Mouse (Mus musculus) MEL (cell line): ENCODE results near the gene Smg6. TPM values are rescaled to one million over a fixed set of nuclear protein-coding genes. Genes with fewer than 3 reads are reported as not detected.

Experiments used
- DNase-seq: peaks from one replicate; pipeline ENCODE4 v3.0.0; 2011; ENCODE audit warnings: low read depth, low spot score
- H3K27ac ChIP-seq: 2 replicates; pipeline ENCODE4 v1.5.1; 2012; ENCODE audit warnings: low read depth, mild to moderate bottlenecking, control low read depth, low read length, moderate library complexity; ENCODE audit not compliant: control insufficient read depth
- H3K27me3 ChIP-seq, 2 experiments: fragments of 150-350 bp in 1 of 2; sonication (generic) in 1 of 2; 2 replicates each; pipeline ENCODE4 v1.6.1; 2012; ENCODE audit warnings: low read length in 2 of 2, mild to moderate bottlenecking in 2 of 2, improper control_type of control experiment in 1 of 2, moderate library complexity in 1 of 2; ENCODE audit not compliant: insufficient read depth in 2 of 2, control insufficient read depth in 1 of 2
- H3K36me3 ChIP-seq, 2 experiments: 2 replicates each; pipeline ENCODE4 v1.6.1; 2012 to 2014; ENCODE audit warnings: low read length in 2 of 2, improper control_type of control experiment in 1 of 2, inconsistent platforms in 1 of 2, mild to moderate bottlenecking in 1 of 2; ENCODE audit not compliant: insufficient read depth in 2 of 2, control insufficient read depth in 1 of 2
- H3K4me1 ChIP-seq, 2 experiments: fragments of 150-350 bp in 1 of 2; sonication (generic) in 1 of 2; 2 replicates each; pipeline ENCODE4 v1.6.1; 2012; ENCODE audit warnings: low read length in 2 of 2, improper control_type of control experiment in 1 of 2, mild to moderate bottlenecking in 1 of 2; ENCODE audit not compliant: insufficient read depth in 2 of 2, control insufficient read depth in 1 of 2
- H3K4me3 ChIP-seq, 2 experiments: fragments of 150-350 bp in 1 of 2; sonication (generic) in 1 of 2; 2 replicates each; pipeline ENCODE4 v1.5.1; 2012; ENCODE audit warnings: low read depth in 2 of 2, low read length in 2 of 2, mild to moderate bottlenecking in 2 of 2, moderate library complexity in 2 of 2, control low read depth in 1 of 2, improper control_type of control experiment in 1 of 2; ENCODE audit not compliant: control insufficient read depth in 1 of 2, insufficient read depth in 1 of 2
- H3K79me2 ChIP-seq: 2 replicates; pipeline ENCODE4 v1.6.1; 2012; ENCODE audit warnings: mild to moderate bottlenecking, low read length, moderate library complexity; ENCODE audit not compliant: control insufficient read depth, poor library complexity, insufficient read depth
- H3K9ac ChIP-seq: 2 replicates; pipeline ENCODE4 v1.6.1; 2012; ENCODE audit warnings: low read depth, mild to moderate bottlenecking, control low read depth, low read length, moderate library complexity; ENCODE audit not compliant: control insufficient read depth, poor library complexity, severe bottlenecking
- H3K9me3 ChIP-seq: fragments of 150-350 bp; sonication (generic); replicated peaks from 2 replicates; pipeline ENCODE4 v1.6.1; 2012; ENCODE audit warnings: mild to moderate bottlenecking, low read length, improper control_type of control experiment, moderate library complexity; ENCODE audit not compliant: insufficient read depth
- CHD1 ChIP-seq: IDR thresholded peaks from 2 replicates; pipeline ENCODE4 v1.6.1; 2012; ENCODE audit warnings: low read depth, mild to moderate bottlenecking, inconsistent platforms, low read length, improper control_type of control experiment
- GABPA ChIP-seq: IDR thresholded peaks from 2 replicates; pipeline ENCODE4 v1.6.1; 2012; ENCODE audit warnings: low read depth, mild to moderate bottlenecking, inconsistent platforms, low read length, improper control_type of control experiment, moderate library complexity
- HCFC1 ChIP-seq: IDR thresholded peaks from 2 replicates; pipeline ENCODE4 v1.6.1; 2012; ENCODE audit warnings: low read depth, mild to moderate bottlenecking, inconsistent platforms, low read length, improper control_type of control experiment, moderate library complexity
- MAFK ChIP-seq: IDR thresholded peaks from 2 replicates; pipeline ENCODE4 v1.6.1; 2011; ENCODE audit warnings: low read depth, mild to moderate bottlenecking, low read length, improper control_type of control experiment, borderline replicate concordance
- MAZ ChIP-seq: IDR thresholded peaks from 2 replicates; pipeline ENCODE4 v1.6.1; 2012; ENCODE audit warnings: low read depth, mild to moderate bottlenecking, inconsistent platforms, low read length, improper control_type of control experiment
- MEF2A ChIP-seq: IDR thresholded peaks from 2 replicates; pipeline ENCODE4 v1.6.1; 2014; ENCODE audit warnings: low read depth, mild to moderate bottlenecking, inconsistent platforms, low read length, improper control_type of control experiment; ENCODE audit not compliant: poor library complexity, insufficient replicate concordance, severe bottlenecking; ENCODE audit errors: extremely low read depth
- NRF1 ChIP-seq: IDR thresholded peaks from 2 replicates; pipeline ENCODE4 v1.6.1; 2014; ENCODE audit warnings: low read depth, mild to moderate bottlenecking, inconsistent platforms, low read length, improper control_type of control experiment, moderate library complexity; ENCODE audit not compliant: poor library complexity, insufficient read depth, severe bottlenecking
- POLR2AphosphoS2 ChIP-seq: IDR thresholded peaks from 2 replicates; pipeline ENCODE4 v1.6.1; 2011; ENCODE audit warnings: low read length, improper control_type of control experiment
- RAD21 ChIP-seq: IDR thresholded peaks from 2 replicates; pipeline ENCODE4 v1.6.1; 2011; ENCODE audit warnings: mild to moderate bottlenecking, low read depth, low read length, improper control_type of control experiment
- RCOR1 ChIP-seq: IDR thresholded peaks from 2 replicates; pipeline ENCODE4 v1.6.1; 2012; ENCODE audit warnings: low read depth, mild to moderate bottlenecking, inconsistent platforms, low read length, improper control_type of control experiment
- SMC3 ChIP-seq: IDR thresholded peaks from 2 replicates; pipeline ENCODE4 v1.6.1; 2011; ENCODE audit warnings: low read depth, low read length, improper control_type of control experiment
- TAL1 ChIP-seq: IDR thresholded peaks from 2 replicates; pipeline ENCODE4 v1.6.1; 2012; ENCODE audit warnings: mild to moderate bottlenecking, inconsistent platforms, low read length, moderate library complexity, mixed read lengths
- TCF12 ChIP-seq: IDR thresholded peaks from 2 replicates; pipeline ENCODE4 v1.6.1; 2014; ENCODE audit warnings: low read depth, mild to moderate bottlenecking, inconsistent platforms, low read length, improper control_type of control experiment, moderate library complexity
- ZKSCAN1 ChIP-seq: IDR thresholded peaks from 2 replicates; pipeline ENCODE4 v1.6.1; 2012; ENCODE audit warnings: low read depth, mild to moderate bottlenecking, inconsistent platforms, low read length, improper control_type of control experiment, moderate library complexity
- ZMIZ1 ChIP-seq: IDR thresholded peaks from 2 replicates; pipeline ENCODE4 v1.6.1; 2012; ENCODE audit warnings: low read depth, mild to moderate bottlenecking, inconsistent platforms, low read length, improper control_type of control experiment, moderate library complexity
- polyA plus RNA-seq, 2 experiments: library from polyadenylated mRNA; stranded (reverse) in 1 of 2; unstranded in 1 of 2; fragments of >175 nt in 1 of 2; fragments of >200 nt in 1 of 2; gene quantifications; 2 replicates each; pipeline versions ENCODE4 v1.2.1 to v1.2.4; 2012; ENCODE audit warnings: low replicate concordance in 2 of 2, low read depth in 1 of 2; ENCODE audit not compliant: insufficient read length in 2 of 2, insufficient read depth in 1 of 2, missing spikeins in 1 of 2
- total RNA-seq: library from RNA; depleted of rRNA; stranded (reverse); fragments of 300-350 nt; gene quantifications from 2 replicates; pipeline ENCODE4 v1.2.3, GENCODE M21; 2012

Gene Smg6
- total and polyA plus RNA-seq, 3 experiments: 11.6 to 19.0 TPM; not detected in 1

- Histone ChIP-seq H3K4me3 (no peak overlapping the region), H3K36me3 (peaks cover 0 to 16% of the 10 kb centered on the region in 2 experiments; a peak in 2 of 4 replicates), H3K27ac (no peak overlapping the region), H3K79me2 (no peaks in the 10 kb centered on the region)
- TF ChIP-seq POLR2AphosphoS2 (no peak), ZMIZ1 (no peak), TCF12 (no peak), HCFC1 (no peak), MAZ (no peak), GABPA (no peak), TAL1 (no peak)
- TF ChIP-seq, all 39 proteins: peak for 0
- no peaks in the 10 kb centered on the region for H3K9me3 ChIP-seq
- no peak overlapping the region for H3K9ac ChIP-seq
- peaks cover 8 to 18% of the 10 kb centered on the region in 2 experiments for H3K4me1 ChIP-seq
- no peaks in the 10 kb centered on the region for H3K27me3 ChIP-seq
- no peak for DNase-seq
Observed at GRCm38 (mm10) chr11:75157901-75158300, 232.3 kb downstream of the Smg6 start.

GRCm38 (mm10) chr11:75158432-75158831, 232.8 kb downstream of the Smg6 start:
- Histone ChIP-seq H3K27ac (no peak overlapping the region), H3K4me3 (no peak overlapping the region), H3K9me3 (no peaks in the 10 kb centered on the region), H3K27me3 (no peaks in the 10 kb centered on the region), H3K9ac (no peak overlapping the region), H3K79me2 (no peaks in the 10 kb centered on the region), H3K36me3 (peaks cover 0 to 10% of the 10 kb centered on the region in 2 experiments; a peak in 2 of 4 replicates), H3K4me1 (peaks cover 5 to 12% of the 10 kb centered on the region in 2 experiments; a peak in 3 of 4 replicates)
- TF ChIP-seq NRF1: no peak
- TF ChIP-seq ZKSCAN1: no peak
- TF ChIP-seq RCOR1: no peak
- no peak for TF ChIP-seq CHD1
- TF ChIP-seq MEF2A: no peak
- TF ChIP-seq MAFK: no peak
- no peak for TF ChIP-seq RAD21
- no peak for TF ChIP-seq SMC3
- DNase-seq: no peak
